Mouse (Mus musculus) testis, adult 2 months (tissue): Measurements from ENCODE around the gene Gm11733.

Experiments used
- CTCF ChIP-seq: fragments of 200-500 bp; IDR thresholded peaks from 2 replicates; pipeline ENCODE4 v1.5.1; 2012; ENCODE audit warnings: low read depth, mild to moderate bottlenecking, inconsistent platforms, low read length, moderate library complexity; ENCODE audit not compliant: control insufficient read depth, insufficient read depth, insufficient replicate concordance
- POLR2A ChIP-seq: fragments of 200-500 bp; IDR thresholded peaks from 2 replicates; pipeline ENCODE4 v1.6.1; 2012; ENCODE audit warnings: low read depth, mild to moderate bottlenecking, inconsistent platforms, low read length, moderate library complexity; ENCODE audit not compliant: control insufficient read depth

DNA sequence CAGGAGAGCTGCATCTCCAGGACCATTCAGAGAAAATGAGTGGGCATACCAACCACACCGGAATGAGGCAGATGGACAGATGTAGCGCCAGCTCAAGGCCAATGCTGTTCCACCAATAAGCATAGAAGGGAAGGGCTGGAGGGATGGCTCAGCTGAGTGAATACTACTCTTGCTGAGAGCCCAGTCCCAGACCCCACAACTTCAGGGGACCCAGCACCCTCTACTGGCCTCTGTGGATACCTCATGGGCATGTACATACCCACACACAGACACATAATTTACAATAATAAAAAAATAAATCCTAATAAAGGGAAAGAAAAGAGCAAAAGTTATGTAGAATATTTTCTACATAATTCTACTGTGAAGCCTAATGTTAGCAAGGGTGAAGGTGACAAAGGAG is 9.0 kb upstream of the Gm11733 start:
- TF ChIP-seq CTCF (no peak), POLR2A (no peak)
